Comparison of ENCODE assay signal across 11 mouse cellular contexts in the genomic region with DNA sequence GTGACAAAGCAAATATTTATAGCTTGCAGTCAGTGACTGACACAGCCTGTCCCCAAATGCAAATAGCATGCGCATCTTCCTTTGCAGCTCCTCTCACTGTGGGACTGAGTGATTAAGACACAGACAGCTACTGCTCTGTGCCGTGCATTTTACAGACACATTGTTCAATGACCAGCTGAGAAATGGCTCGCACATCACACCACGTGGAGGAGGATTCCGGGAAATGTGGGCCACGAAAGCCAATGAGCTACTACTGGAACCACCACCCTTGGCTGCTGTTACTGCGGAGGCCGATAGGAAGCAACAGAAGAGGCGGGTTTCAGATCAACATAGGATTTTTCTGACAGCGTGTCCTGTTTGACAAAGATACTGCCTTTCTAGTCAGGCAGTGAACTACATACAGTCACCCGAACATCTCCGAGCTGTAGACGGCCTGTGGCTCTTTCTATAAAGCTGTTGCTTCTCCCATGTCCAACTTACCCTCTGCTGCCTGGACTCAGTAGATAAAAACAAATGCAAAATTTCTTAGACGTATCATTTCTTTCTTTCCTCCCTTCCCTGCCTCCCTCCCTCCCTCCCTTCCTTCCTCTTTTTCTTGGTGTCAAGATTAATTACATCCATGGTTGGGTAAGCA. TPM values are rescaled to one million over a fixed set of nuclear protein-coding genes. Genes with fewer than 3 reads are reported as not detected.
DNase-seq lines count a peak whose midpoint lies in the region; ATAC-seq and TF ChIP-seq lines count a peak whose summit lies in the region.
"Had no signal": no experiment of that assay in that cellular context is flagged by ENCODE, and none has a peak within 500 bp of the region (broad histone marks: within the 10 kb centered on the region; RNA-seq: fewer than 3 reads in every experiment).

No protein-coding gene starts in this region.

- H3K36me3 ChIP-seq in kidney, embryonic 15.5 days = peaks cover 20% of the 10 kb centered on the region
- peaks cover 12% of the 10 kb centered on the region; the same call in 1 of the 2 replicates for H3K36me3 ChIP-seq in stomach, embryonic 15.5 days

- no peak overlapping the region for H3K27ac ChIP-seq in kidney, embryonic 15.5 days
- H3K27ac ChIP-seq in layer of hippocampus, adult 2 months = peak overlapping the region; percentile 56
- no peak overlapping the region for H3K27ac ChIP-seq in stomach, embryonic 15.5 days
- H3K27ac ChIP-seq: embryonic facial prominence, embryonic 13.5 days; limb, embryonic 13.5 days had no signal

- WGBS in kidney, embryonic 15.5 days = 59% methylated on average over 14 of the region's 14 CpGs
- 60% methylated on average over 14 of the region's 14 CpGs for WGBS in stomach, embryonic 15.5 days

- DNase-seq in kidney, postnatal 4 days = peak; percentile 36 to 56
- peak; percentile 36 to 38 for DNase-seq in frontal cortex, postnatal 25 days (ENCODE audit: low spot score in 2 of 2)
- peak; percentile 30 to 44 for DNase-seq in layer of hippocampus, adult 2 months (ENCODE audit: low spot score in 2 of 2)
- peak; percentile 23 for DNase-seq in lung, postnatal 14 days
- no peak for DNase-seq in cerebellum, postnatal 25 days
- no peak for DNase-seq in gastrocnemius, adult 8-10 months (ENCODE audit: low spot score in 2 of 2)

- H3K4me1 ChIP-seq in kidney, embryonic 15.5 days = peaks cover 24% of the 10 kb centered on the region
- H3K4me1 ChIP-seq in stomach, embryonic 15.5 days = 0 out of 2 replicates have a peak, but pooled peaks cover 6% of the 10 kb centered on the region

- no peak overlapping the region for H3K9ac ChIP-seq in kidney, embryonic 15.5 days
- no peak overlapping the region for H3K9ac ChIP-seq in stomach, embryonic 15.5 days
- H3K9ac ChIP-seq: embryonic facial prominence, embryonic 13.5 days had no signal

- H3K4me3 ChIP-seq in kidney, embryonic 15.5 days (replicated peaks) = no peak overlapping the region
- H3K4me3 ChIP-seq in layer of hippocampus, adult 2 months = no peak overlapping the region
- no peak overlapping the region for H3K4me3 ChIP-seq in stomach, embryonic 15.5 days (replicated peaks)
- H3K4me3 ChIP-seq: embryonic facial prominence, embryonic 13.5 days; limb, embryonic 13.5 days had no signal

- no peak; the same call in 1 of the 2 replicates for ATAC-seq in kidney, embryonic 15.5 days (replicated peaks; ENCODE audit: low FRiP score)
- ATAC-seq in stomach, embryonic 15.5 days (ENCODE audit: insufficient read depth, low FRiP score, low read depth) = peak; percentile 85

- H3K27me3 ChIP-seq in kidney, embryonic 15.5 days = no peaks in the 10 kb centered on the region
- H3K27me3 ChIP-seq in stomach, embryonic 15.5 days (replicated peaks) = no peaks in the 10 kb centered on the region
- H3K27me3 ChIP-seq: CH12.LX; embryonic facial prominence, embryonic 13.5 days; limb, embryonic 13.5 days had no signal

- no peaks in the 10 kb centered on the region for H3K9me3 ChIP-seq in kidney, embryonic 15.5 days (replicated peaks)
- H3K9me3 ChIP-seq in stomach, embryonic 15.5 days = no peaks in the 10 kb centered on the region
- H3K9me3 ChIP-seq: embryonic facial prominence, embryonic 13.5 days; limb, embryonic 13.5 days had no signal

- TF ChIP-seq CTCF in layer of hippocampus, adult 2 months (conservative IDR thresholded peaks at IDR 0.05) = peak; percentile 44

- H3K4me2 ChIP-seq in kidney, embryonic 15.5 days = no peak overlapping the region
- no peak overlapping the region for H3K4me2 ChIP-seq in stomach, embryonic 15.5 days
- H3K4me2 ChIP-seq: embryonic facial prominence, embryonic 13.5 days; limb, embryonic 13.5 days had no signal

RNA-seq across cellular contexts. Expression of a gene that starts 31.9 kb away (rescaled TPM):
- polyA plus RNA-seq in kidney, embryonic 15.5 days (2015; fragmentation: Nextera tagmentation; extraction: Ambion mirVana) = 10.1 and 13.7 TPM in 2 replicates
- 10 to 100 TPM; 62.3 to 66.3 TPM for total RNA-seq in layer of hippocampus, adult 2 months (2021)
- polyA plus RNA-seq in stomach, embryonic 15.5 days (2015; fragmentation: Nextera tagmentation; extraction: Ambion mirVana) = 12.0 and 12.2 TPM in 2 replicates
- 1 to 10 TPM; 4.3 to 5.3 (median 4.5) TPM for total RNA-seq in gastrocnemius, adult 8-10 months (2022)

Comparison
In these comparisons a context has a peak if more than half of its experiments do, and no peak if none do; other contexts are left out.
1. DNase-seq: peak in kidney, postnatal 4 days (2 of 2), frontal cortex, postnatal 25 days (2 of 2), layer of hippocampus, adult 2 months (2 of 2) and lung, postnatal 14 days (single experiment); none in cerebellum, postnatal 25 days (0 of 2) and gastrocnemius, adult 8-10 months (0 of 2).
2. RNA of a gene that starts 31.9 kb away (total RNA-seq): 62.3 to 66.3 TPM in layer of hippocampus, adult 2 months; 4.3 to 5.3 TPM in gastrocnemius, adult 8-10 months; every median in the first group is over 10 times any median in the second.